Mouse (Mus musculus) megakaryocyte progenitor cell, adult 5-6 weeks (primary cell): ENCODE measurements around the gene B3gnt2. TPM values are rescaled to one million over a fixed set of nuclear protein-coding genes. Genes with fewer than 3 reads are reported as not detected.

Source experiments
- ATAC-seq: replicated peaks from 2 replicates; pipeline ENCODE4 v1.8.0; 2016; ENCODE audit warnings: mild to moderate bottlenecking, moderate TSS enrichment, inconsistent platforms; ENCODE audit not compliant: poor library complexity
- total RNA-seq, 2 experiments: library from RNA; stranded (forward) in 1 of 2; stranded (reverse) in 1 of 2; fragments of 157-497, 149-512 nt in 1 of 2; fragments of 200-1000 nt in 1 of 2; gene quantifications; 2 replicates each; pipeline versions ENCODE4 v1.2.3 to v1.2.4; 2015 to 2017

The B3gnt2 gene
- total RNA-seq, 2 experiments from 2014 or later = 8.6 to 14.7 TPM

- ATAC-seq = no peak
These were observed 79.6 kb downstream of the B3gnt2 start for GRCm38 (mm10) chr11:22781190-22781589.

- ATAC-seq = no peak
These were observed 80.0 kb downstream of the B3gnt2 start for GRCm38 (mm10) chr11:22780761-22781160.

DNA sequence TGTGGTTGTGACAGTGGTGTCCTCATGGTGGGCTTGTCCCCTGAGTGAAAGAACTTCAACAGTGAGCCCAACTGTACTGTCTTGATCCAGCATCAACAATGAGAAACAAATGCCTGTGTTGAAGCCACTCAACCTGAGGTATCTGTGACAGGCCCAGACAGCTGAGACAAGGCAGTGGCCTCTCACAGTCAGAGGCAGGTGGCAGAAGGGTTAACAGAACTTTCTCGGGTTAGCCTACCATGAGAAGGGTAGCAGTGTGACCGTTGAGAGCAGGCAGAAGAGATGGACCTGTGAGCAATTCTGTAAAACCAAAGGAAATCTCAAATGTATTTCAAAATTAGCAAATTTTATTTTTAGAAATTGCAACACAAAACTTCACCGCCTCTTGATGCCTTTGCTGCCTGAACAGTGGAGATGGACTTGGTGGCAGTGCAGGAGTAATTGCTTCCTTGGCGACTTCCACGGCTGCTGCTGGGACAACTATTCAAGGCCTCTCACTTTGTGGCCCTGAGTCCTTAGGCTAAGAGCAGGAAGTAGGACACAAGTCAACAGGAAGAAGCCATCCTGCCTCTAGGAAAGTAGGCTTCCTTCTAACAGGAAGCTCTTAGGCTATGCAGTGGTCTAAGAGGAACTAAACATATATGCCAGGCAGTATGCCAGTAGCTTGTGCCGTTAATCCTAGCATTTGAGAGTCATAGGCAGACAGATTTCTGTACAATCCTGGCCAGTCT, 80.8 kb downstream of the B3gnt2 start:
- peak; percentile 66 for ATAC-seq

DNA sequence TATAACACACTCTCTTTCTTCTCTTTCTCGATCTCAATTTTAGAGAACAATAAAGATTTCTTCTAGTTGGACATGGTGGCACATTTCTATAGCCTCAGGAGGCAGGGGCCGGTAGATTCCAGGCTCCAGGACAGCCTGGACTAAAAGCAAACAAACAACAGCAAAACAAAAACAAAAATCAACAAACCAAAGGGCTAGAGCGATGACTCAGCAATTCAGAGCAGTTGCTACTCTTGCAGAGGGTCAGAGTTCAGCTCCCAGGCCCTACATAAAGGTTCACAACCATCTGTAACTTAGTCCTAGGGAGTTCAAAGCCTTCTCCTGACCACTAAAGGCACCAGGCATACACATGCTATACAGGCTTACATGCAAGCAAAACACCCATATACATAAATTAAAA, 82.2 kb downstream of the B3gnt2 start:
- ATAC-seq = no peak

GRCm38 (mm10) chr11:22777531-22777930, 83.2 kb downstream of the B3gnt2 start:
- peak; percentile 59 for ATAC-seq

DNA sequence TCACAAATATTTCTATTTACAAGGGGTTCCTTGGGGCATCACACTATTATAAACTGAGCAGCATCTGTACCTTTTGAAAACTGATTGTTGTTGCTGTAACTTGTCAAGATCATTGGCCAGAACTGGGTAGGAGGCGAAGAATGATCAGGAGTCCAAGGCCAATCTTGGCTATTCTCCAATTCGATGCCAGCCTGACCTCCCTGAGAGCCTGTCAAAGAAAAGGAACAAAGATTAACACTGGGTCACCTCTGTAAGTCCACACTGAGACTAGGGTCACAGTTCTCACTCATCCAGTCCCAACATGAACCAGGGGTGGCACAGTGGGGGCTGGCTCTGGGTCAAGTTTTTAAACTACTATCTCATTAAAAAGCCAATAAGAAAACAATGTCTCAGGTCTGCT, 85.9 kb downstream of the B3gnt2 start:
- no peak for ATAC-seq

DNA sequence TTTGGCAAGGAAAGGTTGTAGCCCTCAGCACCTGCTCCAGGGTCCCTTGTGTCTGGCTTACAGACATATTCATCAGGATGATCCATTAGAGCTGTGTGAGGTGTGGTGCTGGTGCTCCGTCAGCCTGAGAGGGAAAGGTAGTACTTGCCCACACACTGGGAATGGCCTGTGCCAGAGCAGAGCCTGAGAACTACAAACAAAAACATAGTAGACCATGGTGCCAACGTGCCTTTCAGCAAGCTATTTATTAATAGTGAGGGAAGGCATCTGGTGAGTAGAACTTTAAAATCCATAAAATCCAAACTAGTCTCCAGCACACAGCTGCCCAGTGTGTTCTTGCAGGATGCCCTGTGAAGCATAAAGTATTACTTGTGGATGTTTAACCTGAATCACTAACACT, 94.5 kb downstream of the B3gnt2 start:
- ATAC-seq = no peak

GRCm38 (mm10) chr11:22765425-22765824, 95.3 kb downstream of the B3gnt2 start:
- ATAC-seq = no peak

- no peak for ATAC-seq
These were observed 97.0 kb downstream of the B3gnt2 start for GRCm38 (mm10) chr11:22763556-22764295.

GRCm38 (mm10) chr11:22763055-22763454, 97.7 kb downstream of the B3gnt2 start:
- ATAC-seq = no peak

GRCm38 (mm10) chr11:22762236-22762927, 98.4 kb downstream of the B3gnt2 start:
- peak; percentile 80 for ATAC-seq

DNA sequence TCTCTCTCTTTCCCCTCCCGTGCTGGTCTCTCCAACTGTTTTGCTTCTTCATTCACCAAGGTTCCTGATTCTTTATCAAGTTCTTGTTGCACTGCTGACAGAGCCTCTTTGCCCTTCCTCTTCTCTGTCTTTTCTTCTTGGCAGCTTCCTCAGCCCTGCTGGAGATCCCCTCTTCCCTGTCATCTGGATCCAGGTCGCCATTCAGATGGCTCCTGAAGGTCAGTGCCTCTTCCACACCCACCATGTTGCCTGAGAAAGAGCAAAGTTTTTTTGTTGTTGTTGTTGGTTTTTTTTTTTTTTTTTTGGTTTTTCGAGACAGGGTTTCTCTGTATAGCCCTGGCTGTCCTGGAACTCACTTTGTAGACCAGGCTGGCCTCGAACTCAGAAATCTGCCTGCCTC, 101.0 kb downstream of the B3gnt2 start:
- no peak for ATAC-seq

GRCm38 (mm10) chr11:22756168-22756980, 104.4 kb downstream of the B3gnt2 start:
- peak; percentile 55 for ATAC-seq

DNA sequence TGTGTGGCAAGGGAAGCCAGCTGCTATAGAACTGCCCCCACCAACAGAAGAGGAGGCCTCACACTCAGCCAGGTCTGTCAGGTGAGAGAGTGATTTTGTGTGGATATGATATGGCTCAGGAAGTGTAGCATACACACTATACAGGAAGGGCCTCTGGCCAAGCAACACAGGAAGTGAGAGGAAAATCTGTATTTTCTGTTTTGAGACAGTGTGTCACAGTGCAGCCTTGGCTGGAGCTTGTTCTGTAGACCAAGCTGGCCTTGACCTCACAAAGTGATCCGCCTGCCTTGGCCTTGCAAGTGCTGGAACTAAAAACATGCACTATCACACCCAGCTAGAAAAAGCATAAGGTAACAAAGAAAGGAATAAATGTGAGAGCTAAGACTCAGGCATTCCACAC, 105.6 kb downstream of the B3gnt2 start:
- no peak for ATAC-seq

DNA sequence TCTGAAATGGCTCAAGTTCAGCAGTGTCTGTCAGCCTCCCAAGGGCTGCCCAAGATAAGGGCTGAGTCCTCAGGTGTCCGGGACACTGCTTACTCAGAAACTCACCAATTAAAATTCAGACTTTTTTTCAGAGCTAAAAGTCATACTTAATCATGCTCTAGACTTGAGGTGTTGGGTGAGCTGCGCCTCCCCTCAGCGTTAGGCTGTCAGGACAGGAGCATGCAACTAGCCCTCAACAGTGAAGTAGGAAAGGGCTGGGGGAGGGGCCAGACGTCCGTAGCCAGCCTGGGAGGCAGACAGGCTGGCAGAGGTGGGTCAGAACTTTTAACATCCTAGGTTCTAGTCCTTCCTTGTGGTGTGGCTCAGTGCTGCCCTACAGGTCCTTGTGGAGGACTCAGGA, 108.2 kb downstream of the B3gnt2 start:
- no peak for ATAC-seq

DNA sequence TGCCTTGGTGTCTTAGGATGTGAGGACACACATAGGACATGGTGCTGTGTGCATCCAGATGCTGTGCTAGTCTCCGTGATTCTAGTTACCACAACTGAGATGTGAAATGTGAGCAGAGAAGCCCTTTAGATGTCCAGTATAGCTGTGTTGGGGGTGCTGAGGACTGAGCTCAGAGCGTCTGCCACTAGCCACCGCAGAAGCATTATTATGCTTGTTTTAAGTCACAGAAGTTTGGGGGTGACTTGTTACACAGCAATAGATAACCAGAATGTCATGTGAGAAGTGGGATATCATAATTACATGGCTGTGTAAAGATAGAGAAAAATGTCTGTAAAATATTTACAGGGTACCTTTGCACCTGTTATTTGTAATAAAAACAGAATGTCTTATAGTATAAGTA, 109.2 kb downstream of the B3gnt2 start:
- ATAC-seq = no peak

DNA sequence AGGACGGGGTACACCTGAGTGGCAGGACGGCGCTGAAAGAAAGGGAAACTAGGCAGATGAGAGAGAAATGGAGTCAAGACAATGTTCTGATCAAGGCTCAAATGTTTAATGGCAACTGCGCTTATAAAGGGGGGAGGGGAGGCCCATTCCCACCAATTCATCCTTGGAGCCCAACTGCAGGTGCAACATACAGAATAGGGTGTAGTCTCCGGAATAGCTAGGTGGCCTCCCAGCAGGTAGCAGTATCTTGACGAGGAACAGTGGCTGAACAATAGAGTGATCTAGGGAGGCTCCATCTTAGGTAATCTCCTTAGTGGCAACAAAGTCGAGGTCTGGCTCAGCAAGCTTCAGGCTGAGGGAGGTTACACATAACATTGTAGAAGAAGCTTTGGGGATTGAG, 113.4 kb downstream of the B3gnt2 start:
- no peak for ATAC-seq

DNA sequence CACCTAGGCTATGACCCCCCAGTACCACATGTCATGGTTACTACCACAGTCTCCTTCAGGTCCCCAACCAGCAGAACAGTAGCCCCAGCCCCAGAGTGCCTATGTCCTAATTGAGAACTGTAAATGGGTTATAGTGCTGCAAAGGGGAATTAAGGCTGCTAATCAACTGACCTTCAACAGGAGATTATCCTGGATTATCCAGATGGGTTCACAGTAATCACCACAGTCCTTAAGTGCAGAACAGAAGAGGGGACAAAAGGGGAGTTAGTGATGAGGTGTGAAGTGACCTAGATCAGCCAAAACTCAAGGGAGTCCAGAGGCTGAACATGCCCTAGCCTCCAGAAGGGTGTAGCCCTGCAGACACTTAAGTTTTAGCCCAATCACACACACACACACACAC, 115.4 kb downstream of the B3gnt2 start:
- ATAC-seq = no peak

- no peak for ATAC-seq
These were observed 117.0 kb downstream of the B3gnt2 start for GRCm38 (mm10) chr11:22743561-22744269.

DNA sequence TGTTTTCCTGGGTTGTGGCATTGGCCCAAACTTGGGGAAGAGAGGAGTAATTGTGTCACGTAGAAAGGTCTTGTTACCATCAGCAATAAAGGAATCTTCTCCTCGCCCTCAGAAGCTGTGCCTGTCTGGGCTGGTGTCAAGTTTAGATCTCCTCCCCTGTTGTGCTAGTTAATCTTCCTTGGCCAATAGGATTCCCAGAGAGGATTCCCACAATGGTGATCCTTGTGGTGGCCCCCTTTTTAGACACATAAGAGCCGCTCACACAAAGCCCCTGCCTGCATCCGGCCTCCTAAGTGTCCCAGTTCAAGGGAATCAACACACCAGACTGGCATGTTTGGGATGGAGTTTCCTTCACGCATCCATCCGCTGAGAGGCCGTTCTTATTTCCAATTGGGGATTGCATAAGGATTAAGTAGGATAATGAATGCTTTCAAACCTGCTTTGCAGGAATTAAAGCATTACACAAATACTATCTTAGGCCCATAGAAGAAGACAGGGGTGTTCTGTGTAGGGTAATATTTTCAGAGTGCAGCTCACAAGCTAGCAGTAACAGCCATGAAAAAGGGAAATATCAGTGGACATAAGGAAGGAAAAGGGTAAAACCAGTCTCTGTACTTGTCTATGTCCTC, 118.6 kb downstream of the B3gnt2 start:
- ATAC-seq = no peak
